Mouse (Mus musculus): Measurements from ENCODE around the gene Cacng5. TPM values are rescaled to one million over a fixed set of nuclear protein-coding genes. Genes with fewer than 3 reads are reported as not detected.
A peak's percentile ranks its signal among the peaks of the same experiment; 100 is the strongest.

Cacng5 gene
- not detected in 2 replicates for polyA plus RNA-seq (2015; fragmentation: Nextera tagmentation; extraction: Ambion mirVana)

- no peak within 1 kb of the TSS for H3K27ac ChIP-seq (ENCODE audit: low read length)
- 7% methylated on average over 31 of the region's 36 CpGs for WGBS
- H3K36me3 ChIP-seq (ENCODE audit: insufficient read depth, low read length) = no peaks in the 10 kb centered on the region
- TF ChIP-seq EP300 (IDR thresholded peaks at IDR 0.05) (no peak), CTCF (IDR thresholded peaks at IDR 0.05) (no peak)
- no peak within 1 kb of the TSS for H3K4me3 ChIP-seq (ENCODE audit: low read depth, low read length)
- no peaks in the 10 kb centered on the region for H3K9me3 ChIP-seq (ENCODE audit: low read length)
- H3K4me2 ChIP-seq (replicated peaks; ENCODE audit: low read depth, low read length) = 0 out of 2 replicates have a peak within 1 kb of the TSS, but pooled peaks have one; percentile 22
- no peaks in the 10 kb centered on the region for H3K4me1 ChIP-seq (ENCODE audit: insufficient read depth, low read depth, low read length)
- no peaks in the 10 kb centered on the region for H3K27me3 ChIP-seq (replicated peaks; ENCODE audit: insufficient read depth, low read length)
- no peak for ATAC-seq
- H3K9ac ChIP-seq (replicated peaks; ENCODE audit: low read depth) = no peak within 1 kb of the TSS
- DNase-seq (ENCODE audit: low spot score) = peak; percentile 10
These were observed at the start of gene Cacng5 for GRCm38 (mm10) chr11:107914634-107915226. Cacng5 (minus strand) TSS chr11:107915055.

- Histone ChIP-seq H3K9me3 (ENCODE audit: low read length) (no peaks in the 10 kb centered on the region), H3K4me1 (ENCODE audit: insufficient read depth, low read depth, low read length) (no peaks in the 10 kb centered on the region), H3K27ac (ENCODE audit: low read length) (no peak overlapping the region), H3K9ac (replicated peaks; ENCODE audit: low read depth) (no peak overlapping the region), H3K4me3 (ENCODE audit: low read depth, low read length) (no peak overlapping the region), H3K4me2 (replicated peaks; ENCODE audit: low read depth, low read length) (no peak overlapping the region), H3K27me3 (replicated peaks; ENCODE audit: insufficient read depth, low read length) (no peaks in the 10 kb centered on the region), H3K36me3 (ENCODE audit: insufficient read depth, low read length) (peaks cover 6% of the 10 kb centered on the region; the same call in 1 of the 2 replicates)
- DNase-seq (ENCODE audit: low spot score) = no peak
- no peak for ATAC-seq
- 80% methylated on average over 13 of the region's 13 CpGs for WGBS
- TF ChIP-seq EP300 (IDR thresholded peaks at IDR 0.05) = no peak
- TF ChIP-seq CTCF (IDR thresholded peaks at IDR 0.05) = no peak
These were observed 42.9 kb upstream of the Cacng5 start for GRCm38 (mm10) chr11:107957566-107958350.

- H3K4me1 ChIP-seq (ENCODE audit: insufficient read depth, low read depth, low read length) = no peaks in the 10 kb centered on the region
- no peaks in the 10 kb centered on the region for H3K9me3 ChIP-seq (ENCODE audit: low read length)
- TF ChIP-seq CTCF (IDR thresholded peaks at IDR 0.05) = no peak
- TF ChIP-seq EP300 (IDR thresholded peaks at IDR 0.05) = no peak
- WGBS = 65% methylated on average over 10 of the region's 10 CpGs
- DNase-seq (ENCODE audit: low spot score) = no peak
- no peak overlapping the region for H3K9ac ChIP-seq (replicated peaks; ENCODE audit: low read depth)
- peaks cover 5% of the 10 kb centered on the region; the same call in 1 of the 2 replicates for H3K36me3 ChIP-seq (ENCODE audit: insufficient read depth, low read length)
- H3K27ac ChIP-seq (ENCODE audit: low read length) = no peak overlapping the region
- no peaks in the 10 kb centered on the region for H3K27me3 ChIP-seq (replicated peaks; ENCODE audit: insufficient read depth, low read length)
- ATAC-seq = no peak
- H3K4me3 ChIP-seq (ENCODE audit: low read depth, low read length) = no peak overlapping the region
- H3K4me2 ChIP-seq (replicated peaks; ENCODE audit: low read depth, low read length) = no peak overlapping the region
These were observed 40.6 kb upstream of the Cacng5 start for GRCm38 (mm10) chr11:107955191-107956062.

- Histone ChIP-seq H3K4me1 (ENCODE audit: insufficient read depth, low read depth, low read length) (no peaks in the 10 kb centered on the region), H3K9ac (replicated peaks; ENCODE audit: low read depth) (no peak overlapping the region), H3K9me3 (ENCODE audit: low read length) (no peaks in the 10 kb centered on the region), H3K36me3 (ENCODE audit: insufficient read depth, low read length) (no peaks in the 10 kb centered on the region), H3K27ac (ENCODE audit: low read length) (no peak overlapping the region), H3K4me2 (replicated peaks; ENCODE audit: low read depth, low read length) (no peak overlapping the region), H3K27me3 (replicated peaks; ENCODE audit: insufficient read depth, low read length) (no peaks in the 10 kb centered on the region), H3K4me3 (ENCODE audit: low read depth, low read length) (no peak overlapping the region)
- no peak for TF ChIP-seq CTCF (IDR thresholded peaks at IDR 0.05)
- TF ChIP-seq EP300 (IDR thresholded peaks at IDR 0.05) = no peak
- DNase-seq (ENCODE audit: low spot score) = no peak
- no peak for ATAC-seq
- 78% methylated on average over 11 of the region's 11 CpGs for WGBS
These were observed 36.6 kb upstream of the Cacng5 start for GRCm38 (mm10) chr11:107951431-107951830.

GRCm38 (mm10) chr11:107950658-107951057 is 35.8 kb upstream of the Cacng5 start:
- Histone ChIP-seq H3K27me3 (replicated peaks; ENCODE audit: insufficient read depth, low read length) (no peaks in the 10 kb centered on the region), H3K4me3 (ENCODE audit: low read depth, low read length) (no peak overlapping the region), H3K27ac (ENCODE audit: low read length) (no peak overlapping the region), H3K4me2 (replicated peaks; ENCODE audit: low read depth, low read length) (no peak overlapping the region), H3K36me3 (ENCODE audit: insufficient read depth, low read length) (no peaks in the 10 kb centered on the region), H3K4me1 (ENCODE audit: insufficient read depth, low read depth, low read length) (no peaks in the 10 kb centered on the region), H3K9ac (replicated peaks; ENCODE audit: low read depth) (no peak overlapping the region), H3K9me3 (ENCODE audit: low read length) (no peaks in the 10 kb centered on the region)
- WGBS = 91% methylated on average over 4 of the region's 4 CpGs
- no peak for DNase-seq (ENCODE audit: low spot score)
- TF ChIP-seq CTCF (IDR thresholded peaks at IDR 0.05) (no peak), EP300 (IDR thresholded peaks at IDR 0.05) (no peak)
- ATAC-seq = no peak

- H3K4me3 ChIP-seq (ENCODE audit: low read depth, low read length) = no peak overlapping the region
- DNase-seq (ENCODE audit: low spot score) = no peak
- H3K9me3 ChIP-seq (ENCODE audit: low read length) = no peaks in the 10 kb centered on the region
- 71% methylated on average over 9 of the region's 9 CpGs for WGBS
- no peaks in the 10 kb centered on the region for H3K36me3 ChIP-seq (ENCODE audit: insufficient read depth, low read length)
- no peak overlapping the region for H3K9ac ChIP-seq (replicated peaks; ENCODE audit: low read depth)
- ATAC-seq = no peak
- TF ChIP-seq EP300 (IDR thresholded peaks at IDR 0.05) (no peak), CTCF (IDR thresholded peaks at IDR 0.05) (no peak)
- no peak overlapping the region for H3K4me2 ChIP-seq (replicated peaks; ENCODE audit: low read depth, low read length)
- no peaks in the 10 kb centered on the region for H3K27me3 ChIP-seq (replicated peaks; ENCODE audit: insufficient read depth, low read length)
- H3K27ac ChIP-seq (ENCODE audit: low read length) = no peak overlapping the region
- H3K4me1 ChIP-seq (ENCODE audit: insufficient read depth, low read depth, low read length) = no peaks in the 10 kb centered on the region
These were observed 35.4 kb upstream of the Cacng5 start for GRCm38 (mm10) chr11:107950211-107950610.
